Mouse (Mus musculus) liver, embryonic 14.5 days (tissue): ENCODE results near the gene Dclre1c. TPM values are rescaled to one million over a fixed set of nuclear protein-coding genes. Genes with fewer than 3 reads are reported as not detected.

Experiments
- ATAC-seq: fragments of 200-750 bp; cut with Nextera tagmentation; 2 replicates; pipeline ENCODE4 v1.8.0; 2017; ENCODE audit warnings: moderate number of reproducible peaks, mild to moderate bottlenecking, moderate library complexity; ENCODE audit not compliant: insufficient read depth
- DNase-seq, 3 experiments: peaks; one replicate each; pipeline ENCODE4 v3.0.0-alpha.2; 2012 to 2013; ENCODE audit warnings: low read depth in 3 of 3, low spot score in 3 of 3
- H3K27ac ChIP-seq: fragments of 300-500 bp; sonication (generic); 2 replicates; pipeline ENCODE4 v1.5.1; 2014; ENCODE audit warnings: moderate library complexity, mild to moderate bottlenecking, control low read depth, inconsistent platforms
- H3K27me3 ChIP-seq: fragments of 300-500 bp; sonication (generic); 2 replicates; pipeline ENCODE4 v1.6.1; 2014; ENCODE audit warnings: mild to moderate bottlenecking, low read length, moderate library complexity; ENCODE audit not compliant: control insufficient read depth, insufficient read depth
- H3K36me3 ChIP-seq: fragments of 300-500 bp; sonication (generic); replicated peaks from 2 replicates; pipeline ENCODE4 v1.6.1; 2014; ENCODE audit warnings: low read depth; ENCODE audit not compliant: control insufficient read depth, insufficient read depth
- H3K4me1 ChIP-seq, 2 experiments: fragments of 200-500 bp in 1 of 2; fragments of 300-500 bp in 1 of 2; sonication (generic) in 1 of 2; replicated peaks; 2 replicates each; pipeline ENCODE4 v1.6.1; 2012 to 2014; ENCODE audit warnings: antibody characterized with exemption in 1 of 2, inconsistent platforms in 1 of 2, low read length in 1 of 2; ENCODE audit not compliant: control insufficient read depth in 2 of 2, insufficient read depth in 2 of 2
- H3K4me2 ChIP-seq: fragments of 300-500 bp; sonication (generic); 2 replicates; pipeline ENCODE4 v1.6.1; 2014; ENCODE audit warnings: low read depth, mild to moderate bottlenecking, control low read depth, moderate library complexity
- H3K4me3 ChIP-seq, 2 experiments: fragments of 200-500 bp in 1 of 2; fragments of 300-500 bp in 1 of 2; sonication (generic) in 1 of 2; 2 replicates each; pipeline ENCODE4 v1.5.1; 2012 to 2014; ENCODE audit warnings: low read depth in 2 of 2, low read length in 2 of 2, mild to moderate bottlenecking in 2 of 2, control low read depth in 1 of 2, inconsistent platforms in 1 of 2, moderate library complexity in 1 of 2; ENCODE audit not compliant: insufficient read depth in 1 of 2
- H3K9ac ChIP-seq: fragments of 300-500 bp; sonication (generic); replicated peaks from 2 replicates; pipeline ENCODE4 v1.6.1; 2014; ENCODE audit warnings: mild to moderate bottlenecking, control low read depth, moderate library complexity
- H3K9me3 ChIP-seq: fragments of 300-500 bp; sonication (generic); 2 replicates; pipeline ENCODE4 v1.6.1; 2016; ENCODE audit warnings: low read length, mixed read lengths; ENCODE audit not compliant: control insufficient read depth
- CTCF ChIP-seq: IDR thresholded peaks from 2 replicates; pipeline ENCODE4 v1.5.1; 2016; ENCODE audit warnings: antibody characterized with exemption, low read depth, control low read depth
- EP300 ChIP-seq: IDR thresholded peaks from 2 replicates; pipeline ENCODE4 v1.6.1; 2016; ENCODE audit warnings: antibody characterized with exemption, low read depth
- WGBS: fragments of 180-500 bp; shearing (Covaris S2); extraction: QIAGEN DNeasy Blood & Tissue Kit; methylation state at CpG from one replicate; pipeline ENCODE4 v1.1.7; 2014; ENCODE audit not compliant: insufficient replicate concordance; 5-methylcytosine and 5-hydroxymethylcytosine counted together
- polyA plus RNA-seq, 2 experiments: library from polyadenylated mRNA; depleted of rRNA in 1 of 2; stranded (reverse) in 1 of 2; unstranded in 1 of 2; fragments of >200 nt; fragmentation: Nextera tagmentation in 1 of 2; extraction: Ambion mirVana in 1 of 2; gene quantifications; 2 replicates each; pipeline versions ENCODE4 v1.2.1 to v1.2.3; 2012 to 2014

Gene Dclre1c
- polyA plus RNA-seq, 2 experiments, result 3.0 to 4.6 TPM

- Histone ChIP-seq H3K9ac (no peak overlapping the region), H3K9me3 (no peaks in the 10 kb centered on the region), H3K4me3 (no peak overlapping the region), H3K36me3 (peaks cover 44% of the 10 kb centered on the region), H3K4me2 (no peak overlapping the region), H3K27ac (no peak overlapping the region), H3K27me3 (no peaks in the 10 kb centered on the region), H3K4me1 (peaks cover 0 to 2% of the 10 kb centered on the region in 2 experiments; a peak in 1 of 4 replicates)
- no peak for TF ChIP-seq EP300
- TF ChIP-seq CTCF, result no peak
- DNase-seq, result no peak
- WGBS, result 74% methylated on average over 3 of the region's 3 CpGs
- no peak for ATAC-seq
Observed at GRCm38 (mm10) chr2:3489816-3490215, 65.9 kb downstream of the Dclre1c start.

GRCm38 (mm10) chr2:3493833-3494409 lies 70.0 kb downstream of the Dclre1c start:
- 40% methylated on average over 3 of the region's 3 CpGs for WGBS
- Histone ChIP-seq H3K4me2 (no peak overlapping the region), H3K4me3 (no peak overlapping the region), H3K9ac (no peak overlapping the region), H3K4me1 (peaks cover 0 to 4% of the 10 kb centered on the region in 2 experiments; a peak in 1 of 4 replicates), H3K27ac (no peak overlapping the region), H3K36me3 (peaks cover 68% of the 10 kb centered on the region), H3K27me3 (no peaks in the 10 kb centered on the region), H3K9me3 (no peaks in the 10 kb centered on the region)
- 0 out of 2 replicates have a peak, but pooled peaks have one; percentile 12 for TF ChIP-seq EP300
- TF ChIP-seq CTCF, result no peak
- DNase-seq, result no peak
- ATAC-seq, result peak; percentile 78

DNA sequence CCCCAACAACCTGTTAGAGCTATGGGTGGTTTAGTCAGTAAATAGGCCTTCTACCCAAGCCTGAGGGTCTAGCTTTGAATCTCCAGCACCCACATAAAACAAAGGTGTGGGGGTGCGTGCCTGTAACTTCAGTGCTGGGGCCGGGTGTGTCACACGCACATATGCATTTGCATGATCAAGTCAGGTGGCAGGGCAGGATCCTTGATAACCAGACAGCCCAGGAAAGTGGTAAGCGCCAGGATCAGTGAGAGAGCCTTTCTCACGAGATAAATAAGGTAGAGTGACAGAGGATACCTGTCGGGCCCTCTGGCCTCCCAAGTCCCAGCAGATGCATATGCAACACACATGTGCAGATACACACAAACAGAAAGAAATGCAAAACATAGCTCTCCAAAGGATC lies 75.6 kb downstream of the Dclre1c start:
- Histone ChIP-seq H3K36me3 (peaks cover 54% of the 10 kb centered on the region), H3K4me1 (0 out of 4 replicates have a peak, but pooled peaks cover 0 to 2% of the 10 kb centered on the region in 2 experiments), H3K27me3 (no peaks in the 10 kb centered on the region), H3K9ac (no peak overlapping the region), H3K4me3 (no peak overlapping the region), H3K9me3 (no peaks in the 10 kb centered on the region), H3K27ac (no peak overlapping the region), H3K4me2 (no peak overlapping the region)
- no peak for DNase-seq
- ATAC-seq, result peak; percentile 58
- TF ChIP-seq CTCF, result no peak
- no peak for TF ChIP-seq EP300
- WGBS, result 50% methylated on average over 6 of the region's 6 CpGs

- no peak for ATAC-seq
Observed at GRCm38 (mm10) chr2:3500886-3501285, 77.0 kb downstream of the Dclre1c start.

DNA sequence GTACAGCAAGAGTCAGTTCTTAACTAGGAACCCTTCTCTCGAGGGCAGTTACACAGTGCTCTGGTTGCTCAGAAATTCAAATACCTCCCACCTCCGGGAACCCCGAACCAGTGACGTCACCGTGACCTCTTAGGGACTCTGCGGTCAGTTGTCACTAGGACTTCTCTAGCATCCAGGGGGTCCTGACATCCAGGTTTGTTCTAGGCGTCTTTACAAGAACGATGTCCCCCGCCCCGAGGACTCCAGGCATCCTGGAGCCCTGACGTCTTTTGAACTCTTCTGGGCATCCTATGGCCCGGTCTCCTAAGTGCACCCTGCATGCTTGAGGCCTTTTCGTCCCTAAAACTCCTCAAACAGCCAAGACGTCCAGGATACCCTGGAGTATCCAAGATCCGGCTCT lies 88.1 kb downstream of the Dclre1c start:
- DNase-seq (peak; percentile 45 to 70 (median 47)), ATAC-seq (no peak)
- Histone ChIP-seq H3K36me3 (peaks cover 29% of the 10 kb centered on the region), H3K9ac (peak overlapping the region; percentile 85), H3K4me1 (peaks cover 5 to 10% of the 10 kb centered on the region in 2 experiments; a peak in 3 of 4 replicates), H3K27ac (peak overlapping the region; percentile 31; the same call in 1 of the 2 replicates), H3K4me2 (peak overlapping the region; percentile 93), H3K27me3 (no peaks in the 10 kb centered on the region), H3K4me3 (peak overlapping the region; percentile 66 to 93), H3K9me3 (no peaks in the 10 kb centered on the region)
- under 1% methylated on average over 15 of the region's 15 CpGs for WGBS
- no peak for TF ChIP-seq CTCF
- no peak for TF ChIP-seq EP300

More at GRCm38 (mm10) chr2:3500886-3501285, 77.0 kb downstream of the Dclre1c start:
- Histone ChIP-seq H3K4me3 (no peak overlapping the region), H3K9ac (no peak overlapping the region), H3K36me3 (peaks cover 50% of the 10 kb centered on the region), H3K27me3 (no peaks in the 10 kb centered on the region), H3K27ac (no peak overlapping the region), H3K9me3 (no peaks in the 10 kb centered on the region), H3K4me1 (0 out of 4 replicates have a peak, but pooled peaks cover 0 to 2% of the 10 kb centered on the region in 2 experiments), H3K4me2 (no peak overlapping the region)
- no peak for TF ChIP-seq EP300
- TF ChIP-seq CTCF, result no peak
- 91% methylated on average over 5 of the region's 5 CpGs for WGBS
- no peak for DNase-seq
